Mouse (Mus musculus): ENCODE results near the gene Snap29. TPM values are rescaled to one million over a fixed set of nuclear protein-coding genes. Genes with fewer than 3 reads are reported as not detected.

Snap29 gene
- polyA plus RNA-seq (2012; rRNA removed) = 3.8 and 7.5 TPM in 2 replicates

GRCm38 (mm10) chr16:17405736-17406443 is at the start of gene Snap29, which contains the start of gene Pi4ka:
TSS of gene Snap29 (plus strand) at chr16:17405986.
TSS of gene Pi4ka (minus strand) at chr16:17406314.
- no peaks in the 10 kb centered on the region for H3K27me3 ChIP-seq (ENCODE audit: control insufficient read depth, insufficient read depth, low read length)
- peak within 1 kb of the TSS; percentile 87 for H3K27ac ChIP-seq (ENCODE audit: insufficient read depth, low read depth, low read length)
- H3K36me3 ChIP-seq (ENCODE audit: control insufficient read depth, insufficient read depth, low read length) = no peaks in the 10 kb centered on the region
- peaks cover 14% of the 10 kb centered on the region; the same call in 1 of the 2 replicates for H3K4me1 ChIP-seq (ENCODE audit: control insufficient read depth, insufficient read depth, insufficient read length, low read length)
- TF ChIP-seq POLR2A (IDR thresholded peaks at IDR 0.05; ENCODE audit: low read depth, low read length) (peak; percentile 84), CTCF (IDR thresholded peaks at IDR 0.05; ENCODE audit: extremely low read depth, insufficient read length, insufficient replicate concordance, low read depth, low read length) (no peak)
- WGBS = under 1% methylated on average over 58 of the region's 69 CpGs
- peak within 1 kb of the TSS; percentile 90 for H3K4me3 ChIP-seq (ENCODE audit: low read depth, low read length)

GRCm38 (mm10) chr16:17356031-17356430 is 49.8 kb upstream of the Snap29 start:
- Histone ChIP-seq H3K4me3 (ENCODE audit: low read depth, low read length) (no peak overlapping the region), H3K27me3 (ENCODE audit: control insufficient read depth, insufficient read depth, low read length) (no peaks in the 10 kb centered on the region), H3K4me1 (ENCODE audit: control insufficient read depth, insufficient read depth, insufficient read length, low read length) (no peaks in the 10 kb centered on the region), H3K36me3 (ENCODE audit: control insufficient read depth, insufficient read depth, low read length) (peaks cover 60% of the 10 kb centered on the region), H3K27ac (ENCODE audit: insufficient read depth, low read depth, low read length) (no peak overlapping the region)
- 87% methylated on average over 6 of the region's 6 CpGs for WGBS
- no peak for TF ChIP-seq CTCF (IDR thresholded peaks at IDR 0.05; ENCODE audit: extremely low read depth, insufficient read length, insufficient replicate concordance, low read depth, low read length)
- no peak for TF ChIP-seq POLR2A (IDR thresholded peaks at IDR 0.05; ENCODE audit: low read depth, low read length)

DNA sequence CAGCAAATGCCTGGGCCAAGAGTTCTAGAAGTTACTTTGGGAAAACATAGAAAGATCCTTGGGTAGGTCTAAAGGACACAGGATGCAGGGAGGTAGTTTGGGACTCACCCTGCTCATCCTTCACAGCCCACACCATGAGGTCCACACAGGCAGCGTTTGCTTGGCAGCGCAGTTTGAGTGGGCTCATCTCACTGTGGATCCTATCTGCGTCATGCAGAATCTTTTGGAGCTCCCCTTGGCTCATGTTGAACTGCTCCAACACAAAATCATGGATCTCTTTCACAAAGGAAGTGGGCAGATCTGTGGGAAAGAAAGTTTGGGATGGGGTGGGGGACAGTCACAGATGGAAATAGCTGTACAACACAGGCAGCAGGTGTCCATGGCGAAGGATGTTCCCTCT is 47.0 kb upstream of the Snap29 start:
- WGBS = 98% methylated on average over 4 of the region's 4 CpGs
- H3K4me1 ChIP-seq (ENCODE audit: control insufficient read depth, insufficient read depth, insufficient read length, low read length) = no peaks in the 10 kb centered on the region
- H3K27me3 ChIP-seq (ENCODE audit: control insufficient read depth, insufficient read depth, low read length) = no peaks in the 10 kb centered on the region
- no peak overlapping the region for H3K4me3 ChIP-seq (ENCODE audit: low read depth, low read length)
- H3K27ac ChIP-seq (ENCODE audit: insufficient read depth, low read depth, low read length) = no peak overlapping the region
- H3K36me3 ChIP-seq (ENCODE audit: control insufficient read depth, insufficient read depth, low read length) = peaks cover 48% of the 10 kb centered on the region
- TF ChIP-seq CTCF (IDR thresholded peaks at IDR 0.05; ENCODE audit: extremely low read depth, insufficient read length, insufficient replicate concordance, low read depth, low read length) = no peak
- no peak for TF ChIP-seq POLR2A (IDR thresholded peaks at IDR 0.05; ENCODE audit: low read depth, low read length)

DNA sequence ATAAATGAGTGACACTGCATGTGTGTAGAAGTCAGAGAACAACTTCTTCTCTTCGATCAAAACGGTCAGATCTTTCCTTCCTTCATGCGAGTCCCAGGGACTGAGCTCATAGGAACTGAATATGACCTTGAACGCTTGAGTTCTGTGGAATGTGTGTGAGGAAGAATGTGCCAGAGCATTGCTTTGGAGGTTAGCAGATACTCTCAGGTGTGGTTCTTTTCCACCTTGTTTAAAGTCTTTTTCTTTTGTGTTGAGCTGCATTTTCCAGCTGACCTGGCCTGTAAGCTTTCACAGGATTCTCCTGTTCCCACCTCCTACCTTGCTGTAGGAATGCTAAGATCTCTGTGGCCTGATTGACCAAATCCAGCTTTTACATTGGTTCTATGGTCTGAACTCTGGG is 23.5 kb upstream of the Snap29 start:
- no peaks in the 10 kb centered on the region for H3K27me3 ChIP-seq (ENCODE audit: control insufficient read depth, insufficient read depth, low read length)
- no peak overlapping the region for H3K27ac ChIP-seq (ENCODE audit: insufficient read depth, low read depth, low read length)
- no peaks in the 10 kb centered on the region for H3K4me1 ChIP-seq (ENCODE audit: control insufficient read depth, insufficient read depth, insufficient read length, low read length)
- no peak overlapping the region for H3K4me3 ChIP-seq (ENCODE audit: low read depth, low read length)
- WGBS = 80% methylated on average over 4 of the region's 4 CpGs
- TF ChIP-seq CTCF (IDR thresholded peaks at IDR 0.05; ENCODE audit: extremely low read depth, insufficient read length, insufficient replicate concordance, low read depth, low read length) = no peak
- TF ChIP-seq POLR2A (IDR thresholded peaks at IDR 0.05; ENCODE audit: low read depth, low read length) = no peak
- peaks cover 27% of the 10 kb centered on the region for H3K36me3 ChIP-seq (ENCODE audit: control insufficient read depth, insufficient read depth, low read length)

DNA sequence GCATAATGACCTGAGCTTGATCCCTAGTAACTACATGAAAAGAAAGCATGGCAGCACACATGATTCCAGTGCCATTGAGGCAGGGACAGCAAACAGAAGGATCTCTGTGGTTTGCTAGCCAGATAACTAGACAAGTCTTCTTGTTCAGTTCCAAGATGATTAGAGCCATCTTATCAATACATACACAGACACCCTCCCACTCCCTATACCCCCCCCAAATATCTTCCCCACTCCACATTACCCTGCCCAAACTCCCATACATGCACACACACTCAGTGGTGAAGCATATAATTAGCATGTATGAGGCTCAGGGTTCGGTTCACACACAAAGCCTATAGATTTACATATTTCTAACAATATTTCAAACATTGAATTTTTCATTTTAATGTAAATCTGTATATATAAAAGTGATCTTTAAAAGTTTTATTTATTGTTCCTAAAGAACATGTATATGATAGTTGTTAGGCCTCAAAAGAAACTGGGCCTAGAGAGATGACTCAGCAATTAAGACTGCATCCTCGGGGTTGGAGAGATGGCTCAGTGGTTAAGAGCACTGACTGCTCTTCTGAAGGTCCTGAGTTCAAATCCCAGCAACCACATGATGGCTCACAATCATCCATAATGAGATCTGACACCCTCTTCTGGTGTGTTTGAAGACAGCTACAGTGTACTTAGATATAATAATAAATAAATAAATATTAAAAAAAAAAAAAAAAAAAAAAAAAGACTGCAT is 22.0 kb upstream of the Snap29 start:
- Histone ChIP-seq H3K4me3 (ENCODE audit: low read depth, low read length) (no peak overlapping the region), H3K36me3 (ENCODE audit: control insufficient read depth, insufficient read depth, low read length) (peaks cover 22% of the 10 kb centered on the region), H3K27ac (ENCODE audit: insufficient read depth, low read depth, low read length) (no peak overlapping the region), H3K27me3 (ENCODE audit: control insufficient read depth, insufficient read depth, low read length) (no peaks in the 10 kb centered on the region), H3K4me1 (ENCODE audit: control insufficient read depth, insufficient read depth, insufficient read length, low read length) (no peaks in the 10 kb centered on the region)
- 87% methylated on average over 2 of the region's 2 CpGs for WGBS
- TF ChIP-seq CTCF (IDR thresholded peaks at IDR 0.05; ENCODE audit: extremely low read depth, insufficient read length, insufficient replicate concordance, low read depth, low read length) = no peak
- TF ChIP-seq POLR2A (IDR thresholded peaks at IDR 0.05; ENCODE audit: low read depth, low read length) = no peak

DNA sequence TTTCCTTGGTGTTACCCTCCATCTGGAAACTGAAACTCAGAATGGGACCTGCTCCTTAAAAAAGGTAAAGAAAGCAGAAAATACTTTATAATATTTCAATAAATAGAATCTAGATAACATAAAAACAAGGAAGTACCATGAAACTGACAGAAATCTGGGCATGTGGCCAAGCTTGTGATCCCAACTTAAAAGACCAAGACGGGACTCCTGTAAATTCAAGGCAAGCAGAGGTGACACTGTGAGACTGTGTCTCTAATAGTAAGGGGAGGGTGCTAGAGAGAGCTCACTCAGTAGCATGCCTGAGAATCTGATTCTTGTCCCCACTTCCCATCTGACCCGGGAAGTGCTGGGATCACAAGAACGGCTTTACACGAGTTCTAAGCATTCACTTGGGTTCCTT is 13.0 kb upstream of the Snap29 start:
- Histone ChIP-seq H3K4me3 (ENCODE audit: low read depth, low read length) (no peak overlapping the region), H3K27me3 (ENCODE audit: control insufficient read depth, insufficient read depth, low read length) (no peaks in the 10 kb centered on the region), H3K27ac (ENCODE audit: insufficient read depth, low read depth, low read length) (no peak overlapping the region), H3K4me1 (ENCODE audit: control insufficient read depth, insufficient read depth, insufficient read length, low read length) (peaks cover 3% of the 10 kb centered on the region; the same call in 1 of the 2 replicates), H3K36me3 (ENCODE audit: control insufficient read depth, insufficient read depth, low read length) (0 out of 2 replicates have a peak, but pooled peaks cover 3% of the 10 kb centered on the region)
- WGBS = 26% methylated on average over 4 of the region's 4 CpGs
- TF ChIP-seq POLR2A (IDR thresholded peaks at IDR 0.05; ENCODE audit: low read depth, low read length) (no peak), CTCF (IDR thresholded peaks at IDR 0.05; ENCODE audit: extremely low read depth, insufficient read length, insufficient replicate concordance, low read depth, low read length) (no peak)

GRCm38 (mm10) chr16:17402855-17403254 is 2.9 kb upstream of the Snap29 start:
- Histone ChIP-seq H3K27ac (ENCODE audit: insufficient read depth, low read depth, low read length) (no peak overlapping the region), H3K4me1 (ENCODE audit: control insufficient read depth, insufficient read depth, insufficient read length, low read length) (peaks cover 2% of the 10 kb centered on the region; the same call in 1 of the 2 replicates), H3K27me3 (ENCODE audit: control insufficient read depth, insufficient read depth, low read length) (no peaks in the 10 kb centered on the region), H3K4me3 (ENCODE audit: low read depth, low read length) (no peak overlapping the region), H3K36me3 (ENCODE audit: control insufficient read depth, insufficient read depth, low read length) (no peaks in the 10 kb centered on the region)
- 85% methylated on average over 1 of the region's 1 CpGs for WGBS
- no peak for TF ChIP-seq POLR2A (IDR thresholded peaks at IDR 0.05; ENCODE audit: low read depth, low read length)

Data from small intestine, adult 2 months (tissue).